Mouse (Mus musculus): Measurements from ENCODE around the gene Pan2. TPM values are rescaled to one million over a fixed set of nuclear protein-coding genes. Genes with fewer than 3 reads are reported as not detected.
"Not testable (repeated sequence)": the region's sequence is repeated elsewhere in the genome, so short reads cannot be mapped to it uniquely, and the experiment has no call there.

Pan2 gene
- polyA plus RNA-seq, 1 experiment, result 42.6 TPM

- TF ChIP-seq POLR2A (IDR thresholded peaks at IDR 0.05; ENCODE audit: borderline replicate concordance, insufficient read depth, low read length), result no peak
- WGBS, result 69% methylated on average over 6 of the region's 6 CpGs
- no peak overlapping the region for H3K4me3 ChIP-seq (replicated peaks; ENCODE audit: insufficient read depth, low read depth, low read length)
- no peak for DNase-seq
- H3K4me1 ChIP-seq (ENCODE audit: control insufficient read depth, insufficient read depth, low read length), result no peaks in the 10 kb centered on the region
- H3K27me3 ChIP-seq (ENCODE audit: control insufficient read depth, insufficient read depth, low read length), result no peaks in the 10 kb centered on the region
- H3K27ac ChIP-seq (ENCODE audit: insufficient read depth, low read length), result no peak overlapping the region
These were observed 39.5 kb upstream of the Pan2 start for GRCm38 (mm10) chr10:128263393-128264310.

- DNase-seq, result no peak
- WGBS, result 88% methylated on average over 6 of the region's 6 CpGs
- Histone ChIP-seq H3K27ac (ENCODE audit: insufficient read depth, low read length) (no peak within 1 kb of the TSS), H3K4me3 (replicated peaks; ENCODE audit: insufficient read depth, low read depth, low read length) (no peak within 1 kb of the TSS), H3K4me1 (ENCODE audit: control insufficient read depth, insufficient read depth, low read length) (peaks cover 5% of the 10 kb centered on the region; the same call in 1 of the 2 replicates), H3K27me3 (ENCODE audit: control insufficient read depth, insufficient read depth, low read length) (no peaks in the 10 kb centered on the region)
- TF ChIP-seq CTCF (IDR thresholded peaks at IDR 0.05; ENCODE audit: borderline replicate concordance, insufficient read depth, low read depth, low read length) (no peak), POLR2A (IDR thresholded peaks at IDR 0.05; ENCODE audit: borderline replicate concordance, insufficient read depth, low read length) (no peak)
These were observed 34.8 kb upstream of the Pan2 start, which contains the start of gene Apof for GRCm38 (mm10) chr10:128268371-128268770. TSS of gene Apof (plus strand) at chr10:128268671.

- TF ChIP-seq CTCF (IDR thresholded peaks at IDR 0.05; ENCODE audit: borderline replicate concordance, insufficient read depth, low read depth, low read length) (no peak), POLR2A (IDR thresholded peaks at IDR 0.05; ENCODE audit: borderline replicate concordance, insufficient read depth, low read length) (no peak)
- no peak overlapping the region for H3K27ac ChIP-seq (ENCODE audit: insufficient read depth, low read length)
- no peak overlapping the region for H3K4me3 ChIP-seq (replicated peaks; ENCODE audit: insufficient read depth, low read depth, low read length)
- no peaks in the 10 kb centered on the region for H3K27me3 ChIP-seq (ENCODE audit: control insufficient read depth, insufficient read depth, low read length)
- H3K4me1 ChIP-seq (ENCODE audit: control insufficient read depth, insufficient read depth, low read length), result peaks cover 5% of the 10 kb centered on the region; the same call in 1 of the 2 replicates
- no peak for DNase-seq
- WGBS, result 91% methylated on average over 16 of the region's 16 CpGs
These were observed 33.8 kb upstream of the Pan2 start for GRCm38 (mm10) chr10:128269206-128269910.

DNA sequence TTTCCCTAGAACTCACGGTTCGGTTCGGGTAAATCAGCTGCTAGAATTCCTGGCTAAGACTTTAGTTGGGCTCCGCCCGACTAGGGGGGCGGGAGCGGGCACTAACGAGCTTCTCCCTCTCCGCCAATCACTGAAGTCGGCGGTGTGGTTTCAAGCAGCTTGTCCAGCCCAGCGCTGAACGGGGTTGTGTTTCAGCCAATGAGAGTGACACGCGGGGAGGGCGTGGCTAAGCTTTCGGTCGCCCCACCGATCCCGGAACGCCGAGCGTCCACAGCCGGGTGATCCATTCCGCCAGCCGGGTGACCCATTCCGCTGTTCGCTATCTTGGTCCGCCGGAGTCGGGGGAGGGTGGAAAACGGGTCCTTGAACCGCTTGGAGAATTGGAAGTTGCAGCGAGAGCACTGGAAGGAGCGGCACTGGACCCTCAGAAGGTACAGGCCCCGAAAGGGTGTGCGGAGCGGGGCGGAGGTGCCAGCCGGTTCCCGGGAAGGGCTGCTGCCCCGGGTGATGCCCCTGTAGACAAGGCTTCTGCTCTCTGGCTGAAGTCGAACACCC lies 32.8 kb upstream of the Pan2 start, which contains the start of gene Stat2:
Gene Stat2, plus strand, starts transcription at position 273 of the 555 bp plus-strand sequence.
- TF ChIP-seq CTCF (IDR thresholded peaks at IDR 0.05; ENCODE audit: borderline replicate concordance, insufficient read depth, low read depth, low read length), result no peak
- peak; percentile 90 for TF ChIP-seq POLR2A (IDR thresholded peaks at IDR 0.05; ENCODE audit: borderline replicate concordance, insufficient read depth, low read length)

GRCm38 (mm10) chr10:128270866-128271265 lies 32.3 kb upstream of the Pan2 start:
- Histone ChIP-seq H3K4me3 (replicated peaks; ENCODE audit: insufficient read depth, low read depth, low read length) (peak overlapping the region; percentile 75), H3K4me1 (ENCODE audit: control insufficient read depth, insufficient read depth, low read length) (peaks cover 5% of the 10 kb centered on the region; the same call in 1 of the 2 replicates), H3K27ac (ENCODE audit: insufficient read depth, low read length) (peak overlapping the region; percentile 52), H3K27me3 (ENCODE audit: control insufficient read depth, insufficient read depth, low read length) (no peaks in the 10 kb centered on the region)
- WGBS, result 33% methylated on average over 7 of the region's 7 CpGs
- TF ChIP-seq POLR2A (IDR thresholded peaks at IDR 0.05; ENCODE audit: borderline replicate concordance, insufficient read depth, low read length) (no peak), CTCF (IDR thresholded peaks at IDR 0.05; ENCODE audit: borderline replicate concordance, insufficient read depth, low read depth, low read length) (no peak)
- no peak for DNase-seq

More for the DNA sequence above, 32.8 kb upstream of the Pan2 start, which contains the start of gene Stat2:
- WGBS, result under 1% methylated on average over 43 of the region's 43 CpGs
- Histone ChIP-seq H3K4me1 (ENCODE audit: control insufficient read depth, insufficient read depth, low read length) (peaks cover 5% of the 10 kb centered on the region; the same call in 1 of the 2 replicates), H3K4me3 (replicated peaks; ENCODE audit: insufficient read depth, low read depth, low read length) (peak within 1 kb of the TSS; percentile 75), H3K27ac (ENCODE audit: insufficient read depth, low read length) (peak within 1 kb of the TSS; percentile 52), H3K27me3 (ENCODE audit: control insufficient read depth, insufficient read depth, low read length) (no peaks in the 10 kb centered on the region)
- DNase-seq, result peak; percentile 97 to 99

- peak in 1 of 2 experiments; percentile 43 for DNase-seq
- Histone ChIP-seq H3K27ac (ENCODE audit: insufficient read depth, low read length) (peak overlapping the region; percentile 65), H3K4me1 (ENCODE audit: control insufficient read depth, insufficient read depth, low read length) (peaks cover 5% of the 10 kb centered on the region; the same call in 1 of the 2 replicates), H3K4me3 (replicated peaks; ENCODE audit: insufficient read depth, low read depth, low read length) (peak overlapping the region; percentile 50), H3K27me3 (ENCODE audit: control insufficient read depth, insufficient read depth, low read length) (no peaks in the 10 kb centered on the region)
- TF ChIP-seq CTCF (IDR thresholded peaks at IDR 0.05; ENCODE audit: borderline replicate concordance, insufficient read depth, low read depth, low read length), result no peak
- TF ChIP-seq POLR2A (IDR thresholded peaks at IDR 0.05; ENCODE audit: borderline replicate concordance, insufficient read depth, low read length), result no peak
- WGBS, result 51% methylated on average over 2 of the region's 2 CpGs
These were observed 31.3 kb upstream of the Pan2 start for GRCm38 (mm10) chr10:128271883-128272282.

- H3K4me3 ChIP-seq (replicated peaks; ENCODE audit: insufficient read depth, low read depth, low read length); H3K4me1 ChIP-seq (ENCODE audit: control insufficient read depth, insufficient read depth, low read length); H3K27ac ChIP-seq (ENCODE audit: insufficient read depth, low read length); DNase-seq; H3K27me3 ChIP-seq (ENCODE audit: control insufficient read depth, insufficient read depth, low read length): not testable (repeated sequence)
- WGBS, result 90% methylated on average over 4 of the region's 7 CpGs
These were observed 30.2 kb upstream of the Pan2 start for GRCm38 (mm10) chr10:128272819-128273439.

GRCm38 (mm10) chr10:128275374-128275773 lies 27.8 kb upstream of the Pan2 start:
- WGBS, result 93% methylated on average over 1 of the region's 1 CpGs
- H3K27ac ChIP-seq (ENCODE audit: insufficient read depth, low read length); H3K4me3 ChIP-seq (replicated peaks; ENCODE audit: insufficient read depth, low read depth, low read length); H3K4me1 ChIP-seq (ENCODE audit: control insufficient read depth, insufficient read depth, low read length); H3K27me3 ChIP-seq (ENCODE audit: control insufficient read depth, insufficient read depth, low read length); DNase-seq: not testable (repeated sequence)
